Mouse (Mus musculus): ENCODE results near the gene Pam16.

Pam16 gene

DNA sequence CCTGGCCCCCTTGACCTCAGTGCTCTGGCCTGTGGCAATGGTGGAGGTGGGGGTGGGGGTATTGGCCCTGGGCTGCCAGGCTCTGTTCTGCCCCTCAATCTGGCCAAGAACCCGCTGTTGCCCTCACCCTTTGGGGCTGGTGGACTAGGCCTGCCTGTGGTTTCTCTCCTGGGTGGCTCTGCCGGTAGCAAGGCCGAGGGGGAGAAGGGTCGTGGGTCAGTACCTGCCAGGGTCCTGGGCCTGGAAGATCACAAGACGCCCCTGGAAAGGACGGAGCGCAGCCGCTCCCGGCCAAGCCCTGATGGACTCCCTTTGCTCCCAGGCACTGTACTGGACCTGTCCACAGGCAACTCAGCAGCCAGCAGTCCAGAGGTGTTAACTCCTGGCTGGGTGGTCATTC, 11.1 kb downstream of the Pam16 start:
- CTCF ChIA-PET = interaction anchor here (0.5 kb wide), 1 partner anchor 465 kb away, joined by 3 read pairs; no protein-coding TSS in a partner anchor

DNA sequence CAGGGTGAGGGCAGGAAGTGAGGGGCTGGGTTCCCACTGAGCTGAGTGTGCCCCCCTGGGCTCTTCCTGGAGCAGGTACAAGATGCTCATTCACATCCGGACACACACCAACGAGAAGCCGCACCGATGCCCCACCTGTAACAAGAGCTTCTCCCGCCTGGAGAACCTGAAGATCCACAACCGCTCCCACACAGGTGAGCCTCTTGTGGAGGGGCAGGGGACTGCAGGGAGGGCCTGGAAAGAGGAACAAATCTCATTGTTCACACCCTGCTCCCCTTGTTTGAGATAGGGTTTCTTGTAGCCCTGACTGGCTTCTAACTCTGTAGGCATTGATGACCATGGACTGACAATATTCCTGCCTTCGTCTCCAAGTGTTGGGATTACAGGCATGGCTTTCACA, 13.1 kb downstream of the Pam16 start:
- CTCF ChIA-PET = interaction anchor here (0.7 kb wide), 1 partner anchor 64 kb away, joined by 3 read pairs; no protein-coding TSS in a partner anchor

DNA sequence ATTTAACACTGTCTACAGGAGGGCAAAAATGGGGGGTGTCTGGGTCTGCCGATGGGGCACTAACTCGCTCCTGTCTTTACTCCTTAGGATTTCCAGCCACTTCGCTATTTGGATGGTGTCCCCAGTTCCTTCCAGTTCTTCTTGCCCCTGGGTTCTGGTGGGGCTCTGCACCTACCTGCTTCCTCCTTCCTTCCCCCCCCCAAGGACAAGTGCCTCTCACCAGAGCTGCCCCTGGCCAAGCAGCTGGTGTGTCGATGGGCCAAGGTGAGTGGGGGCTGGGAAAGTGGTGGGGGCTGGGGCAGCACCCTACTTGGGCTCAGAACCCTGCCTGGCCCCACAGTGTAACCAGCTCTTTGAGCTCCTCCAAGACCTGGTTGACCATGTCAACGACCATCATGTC, 13.6 kb downstream of the Pam16 start:
- CTCF ChIA-PET = interaction anchor here (1.6 kb wide), 1 partner anchor 43 kb away, joined by 4 read pairs; no protein-coding TSS in a partner anchor

DNA sequence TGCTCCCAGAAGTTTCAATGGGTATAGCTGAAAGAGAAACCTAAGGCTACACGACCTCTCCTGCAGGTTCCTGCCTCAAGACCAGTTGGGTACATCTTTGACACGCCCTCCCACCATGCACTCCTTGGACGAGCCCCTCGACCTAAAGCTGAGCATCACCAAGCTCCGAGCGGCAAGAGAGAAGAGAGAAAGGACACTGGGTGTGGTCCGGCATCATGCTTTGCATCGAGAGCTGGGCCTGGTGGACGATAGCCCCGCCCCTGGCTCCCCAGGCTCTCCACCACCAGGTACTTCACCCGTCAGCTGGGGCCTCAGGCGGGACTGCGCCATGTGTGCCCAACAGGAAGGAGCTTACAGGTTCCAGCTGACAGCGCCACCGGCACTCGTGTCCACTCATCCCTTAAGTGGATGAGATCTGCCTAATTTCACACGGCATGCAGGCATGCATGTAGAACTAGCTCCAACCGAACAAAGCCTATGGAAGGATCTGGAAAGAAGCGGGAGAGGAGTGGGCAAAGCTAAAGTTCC, 16.2 kb downstream of the Pam16 start:
- CTCF ChIA-PET = interaction anchor here (1.3 to 2.2 kb wide), 2 partner anchors 13 to 38 kb away, joined by 3 to 5 read pairs; no protein-coding TSS in a partner anchor

DNA sequence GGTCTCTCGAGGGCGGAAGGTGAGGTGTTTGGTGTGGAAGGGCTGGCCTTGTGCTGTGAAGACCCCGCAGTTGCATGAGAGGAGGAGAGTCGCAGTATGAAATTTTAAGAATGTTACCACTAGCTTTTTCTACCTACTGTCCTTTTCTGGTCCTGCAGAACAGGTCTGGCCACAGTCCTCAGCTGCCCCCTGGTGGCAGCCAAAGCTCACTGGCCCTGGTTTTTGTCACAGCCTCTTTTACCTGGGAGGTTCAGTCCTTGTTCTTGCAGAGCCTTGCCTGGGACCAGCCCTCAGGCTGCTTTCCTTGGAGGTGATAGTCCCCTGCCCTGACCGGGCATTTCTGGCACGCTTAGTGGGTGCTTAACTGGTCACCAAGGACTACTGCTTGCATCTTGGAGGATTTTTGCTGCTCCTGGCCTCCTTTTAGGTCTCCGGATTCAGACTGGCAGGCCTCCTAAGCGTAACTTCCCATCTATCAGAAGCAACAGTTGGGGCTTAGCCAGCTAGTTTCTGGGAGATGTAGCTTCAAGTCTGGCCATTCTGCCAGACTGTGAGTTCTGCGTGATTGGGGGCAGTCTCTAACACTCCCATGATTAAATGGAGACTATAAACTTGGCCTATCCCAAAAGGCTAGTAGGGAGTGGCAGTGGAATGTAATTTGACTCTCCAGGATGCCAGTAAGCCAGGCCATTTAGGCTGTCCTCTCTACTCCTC, 16.8 kb downstream of the Pam16 start:
- CTCF ChIA-PET = interaction anchor here (0.5 to 2.2 kb wide), 7 partner anchors 13 to 60 kb away, joined by 3 to 6 read pairs (median 3); no protein-coding TSS in a partner anchor

DNA sequence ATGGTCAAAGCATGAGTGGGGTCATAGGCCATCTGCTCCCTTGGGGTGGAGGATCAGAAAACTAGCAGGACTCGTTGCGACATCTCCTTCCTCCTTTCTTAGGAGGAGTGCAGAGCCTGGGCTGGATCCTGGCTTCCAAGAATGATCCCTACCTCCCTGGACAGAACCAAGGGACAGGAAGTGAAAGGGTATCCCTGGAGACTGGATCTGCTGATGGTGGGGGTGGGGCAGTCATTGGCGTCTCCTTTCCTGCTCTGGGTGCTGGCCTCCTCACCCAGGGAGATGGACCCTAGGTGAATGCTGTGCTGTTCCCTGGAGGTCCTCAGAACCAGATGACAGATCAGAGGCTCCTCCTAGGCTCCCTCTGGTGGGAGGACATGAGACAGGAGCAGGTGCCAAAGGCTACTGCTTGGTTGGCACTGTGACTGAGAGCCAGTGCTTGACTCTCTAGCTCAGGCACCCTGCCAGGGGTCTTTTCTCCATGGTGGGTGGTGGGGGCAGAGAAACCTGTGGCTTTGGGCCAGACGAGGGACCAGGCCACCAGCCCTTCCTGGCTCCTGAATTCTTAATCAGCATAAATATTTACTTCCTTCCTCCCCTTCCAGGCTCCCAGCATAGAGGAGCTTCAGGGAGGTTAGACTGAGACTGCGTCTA, 18.2 kb downstream of the Pam16 start:
- CTCF ChIA-PET = interaction anchor here (1.4 to 2.2 kb wide), 2 partner anchors 36 to 61 kb away, joined by 3 to 5 read pairs; no protein-coding TSS in a partner anchor

DNA sequence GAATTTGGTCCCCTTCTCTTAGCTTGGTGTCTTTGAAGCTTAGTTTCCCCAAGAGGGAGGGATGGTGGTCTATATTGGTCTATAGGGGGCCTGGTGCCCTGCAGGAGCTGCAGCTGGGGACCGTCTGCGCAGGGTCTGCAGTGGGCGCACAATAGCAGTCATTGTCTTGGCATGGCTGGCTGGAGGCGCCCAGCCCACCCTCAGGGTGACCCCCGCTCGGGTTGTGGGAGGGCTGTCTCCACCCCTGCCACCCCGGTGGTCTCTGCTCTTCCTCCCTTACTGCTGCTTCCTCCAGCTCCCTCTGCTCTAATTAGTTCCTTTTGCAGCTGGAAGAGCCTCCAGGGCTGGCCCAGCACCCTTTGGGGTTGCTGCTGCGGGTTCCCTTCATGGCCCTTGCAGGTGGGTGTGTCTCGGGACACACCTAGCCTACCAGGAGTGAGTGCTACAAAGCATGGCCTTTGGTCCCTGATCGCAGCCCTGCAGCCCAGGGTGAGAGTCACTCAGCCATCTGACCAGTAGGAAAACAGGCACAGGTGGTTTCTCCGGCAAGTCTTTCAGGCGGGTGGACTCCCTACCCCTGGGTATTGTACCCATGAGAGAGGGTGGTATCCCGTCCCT, 19.2 kb downstream of the Pam16 start:
- CTCF ChIA-PET = no interaction called here

DNA sequence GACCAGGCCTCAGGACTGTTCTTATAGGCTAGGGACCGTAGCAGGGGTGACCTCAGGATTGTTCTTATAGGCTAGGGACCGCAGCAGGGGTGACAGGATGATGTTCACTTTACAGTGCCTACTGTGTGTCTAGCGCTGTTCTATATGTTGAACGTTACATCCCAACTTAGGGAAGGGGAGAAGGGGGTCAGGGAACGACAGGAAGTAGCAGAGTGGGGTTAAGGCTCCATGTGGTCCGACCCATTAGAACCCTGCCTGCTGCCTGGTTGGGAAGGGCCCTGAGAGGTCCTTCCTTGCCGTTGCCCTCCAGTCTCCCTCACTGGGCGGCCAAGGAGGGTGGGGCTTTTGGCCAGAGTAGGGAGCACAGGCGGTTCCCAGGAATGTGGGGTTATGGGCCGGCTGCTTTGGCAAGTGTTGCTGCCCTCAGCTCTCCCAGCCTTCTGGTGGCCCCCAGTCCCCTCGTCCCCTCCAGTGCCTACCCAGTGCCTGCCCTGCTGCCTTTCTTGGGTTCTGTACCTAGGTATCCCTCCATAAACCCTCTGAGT, 20.4 kb downstream of the Pam16 start:
- CTCF ChIA-PET = no interaction called here

DNA sequence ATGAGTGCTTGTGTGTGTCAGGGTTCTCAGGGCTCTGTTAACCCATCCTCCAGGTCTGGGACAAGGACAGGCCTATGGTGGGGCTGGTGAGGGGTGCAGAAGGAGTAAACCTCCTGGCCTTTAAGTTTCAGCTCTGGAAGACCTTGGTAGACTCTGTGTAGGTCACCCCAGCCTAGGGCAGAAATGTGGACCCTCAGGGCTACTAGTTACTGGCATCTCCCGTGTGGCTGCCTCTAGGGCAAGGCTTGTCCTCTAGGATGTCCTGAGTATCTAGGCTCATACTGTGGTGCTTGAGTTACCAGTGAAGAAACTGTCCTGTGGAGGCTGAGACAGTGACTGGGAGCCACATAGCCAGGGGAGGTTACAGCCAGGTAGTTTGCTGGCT, 21.3 kb downstream of the Pam16 start:
- CTCF ChIA-PET = no interaction called here

DNA sequence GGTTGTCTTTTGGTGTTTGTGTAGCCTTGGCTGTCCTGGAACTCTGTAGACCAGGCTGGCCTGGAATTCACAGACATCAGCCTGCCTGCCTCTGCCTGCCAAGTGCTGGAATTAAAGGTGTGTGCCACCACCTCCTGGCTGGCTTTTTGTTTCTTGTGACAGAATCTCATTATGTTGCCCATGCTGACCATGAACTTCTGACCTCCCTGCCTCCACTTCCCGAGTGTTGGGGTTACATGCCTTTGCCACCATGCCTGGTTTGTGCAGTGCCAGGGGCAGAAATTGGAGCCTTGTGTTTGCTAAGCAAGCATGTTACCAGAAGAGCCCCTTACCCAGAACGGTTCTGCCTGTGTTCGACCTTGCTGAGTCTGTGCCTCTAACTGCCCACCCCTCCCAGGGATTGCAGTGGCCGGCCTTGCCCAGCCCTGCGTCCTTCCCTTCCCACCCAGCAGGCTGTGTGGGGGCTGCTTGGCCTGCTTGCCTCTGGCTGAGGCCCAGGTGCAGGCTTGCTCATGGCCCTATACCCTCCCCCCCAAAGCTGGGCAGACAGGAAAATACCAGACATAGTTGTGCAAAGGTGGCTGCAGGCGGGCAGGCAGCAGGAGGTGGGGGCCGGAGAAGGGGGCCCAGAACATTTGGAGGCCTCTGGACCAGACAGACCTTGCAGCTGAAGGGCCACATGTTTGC, 21.9 kb downstream of the Pam16 start:
- CTCF ChIA-PET = no interaction called here

DNA sequence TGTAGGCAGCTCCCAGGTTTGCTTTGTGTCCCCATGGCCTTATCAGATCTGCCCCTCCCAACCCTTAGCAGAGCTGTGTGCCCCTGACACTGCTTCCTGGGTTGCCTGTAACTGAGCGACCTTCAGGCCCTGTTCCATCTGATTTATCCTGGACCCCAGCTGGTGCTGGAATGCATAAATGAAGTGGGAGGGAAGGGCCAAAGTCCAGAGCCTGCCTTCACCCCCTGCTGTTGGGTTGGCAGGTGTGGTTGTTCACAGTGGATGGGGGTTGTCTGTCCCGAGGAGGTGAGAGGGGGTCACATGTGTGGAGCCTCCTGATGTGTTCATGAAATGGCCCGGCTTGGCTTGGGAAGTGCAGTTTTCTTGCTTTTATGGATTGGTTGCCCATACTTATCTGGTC, 22.6 kb downstream of the Pam16 start:
- CTCF ChIA-PET = no interaction called here

DNA sequence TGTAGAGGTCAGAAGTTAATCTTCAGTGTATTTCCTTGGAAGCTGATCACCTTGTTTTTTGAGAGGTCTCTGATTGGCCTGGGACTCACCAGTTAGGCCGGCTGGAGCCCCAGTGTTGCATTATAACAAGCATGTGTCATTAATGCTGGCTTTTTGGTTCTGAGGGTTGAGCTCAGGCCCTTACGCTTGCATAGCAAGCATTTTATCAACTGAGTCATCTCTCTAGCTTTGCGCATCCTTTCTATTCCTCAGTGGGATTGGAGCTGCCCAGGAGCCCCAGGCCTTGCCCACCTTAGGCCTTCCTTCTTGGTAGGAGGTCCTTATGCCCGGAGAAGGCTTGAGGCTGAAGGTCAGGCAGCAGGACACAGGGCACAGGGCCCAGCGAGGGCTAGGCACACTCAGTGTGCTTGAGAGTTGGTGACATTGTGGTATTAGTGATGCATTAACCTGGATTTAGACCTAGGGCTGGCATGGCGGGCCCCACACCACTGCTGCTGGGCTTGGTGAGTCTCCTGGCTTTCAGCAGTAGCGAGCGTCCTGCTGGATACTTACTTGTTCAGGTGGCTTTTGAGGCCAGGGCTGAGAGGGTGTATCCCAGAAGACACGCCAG, 24.0 kb downstream of the Pam16 start:
- CTCF ChIA-PET = no interaction called here

DNA sequence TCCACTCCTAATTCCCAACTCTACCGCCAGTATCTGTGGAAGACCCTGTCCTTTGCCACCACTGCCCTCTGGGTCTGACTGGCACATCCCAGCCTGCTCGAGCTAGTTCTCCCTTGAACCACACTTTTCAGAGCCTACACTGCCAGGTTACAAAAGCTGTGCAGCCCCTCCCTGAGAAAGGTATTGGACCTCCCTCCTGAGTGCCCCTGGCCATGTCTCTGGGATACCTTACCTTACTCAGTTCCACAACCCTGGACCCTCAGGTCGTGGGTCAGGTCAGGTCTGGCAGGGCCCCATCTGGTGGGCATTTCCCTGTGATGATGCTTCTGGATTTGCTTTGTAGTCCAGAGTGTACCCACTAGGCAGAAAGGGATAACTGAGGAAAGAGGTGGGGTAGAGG, 25.2 kb downstream of the Pam16 start:
- CTCF ChIA-PET = no interaction called here

DNA sequence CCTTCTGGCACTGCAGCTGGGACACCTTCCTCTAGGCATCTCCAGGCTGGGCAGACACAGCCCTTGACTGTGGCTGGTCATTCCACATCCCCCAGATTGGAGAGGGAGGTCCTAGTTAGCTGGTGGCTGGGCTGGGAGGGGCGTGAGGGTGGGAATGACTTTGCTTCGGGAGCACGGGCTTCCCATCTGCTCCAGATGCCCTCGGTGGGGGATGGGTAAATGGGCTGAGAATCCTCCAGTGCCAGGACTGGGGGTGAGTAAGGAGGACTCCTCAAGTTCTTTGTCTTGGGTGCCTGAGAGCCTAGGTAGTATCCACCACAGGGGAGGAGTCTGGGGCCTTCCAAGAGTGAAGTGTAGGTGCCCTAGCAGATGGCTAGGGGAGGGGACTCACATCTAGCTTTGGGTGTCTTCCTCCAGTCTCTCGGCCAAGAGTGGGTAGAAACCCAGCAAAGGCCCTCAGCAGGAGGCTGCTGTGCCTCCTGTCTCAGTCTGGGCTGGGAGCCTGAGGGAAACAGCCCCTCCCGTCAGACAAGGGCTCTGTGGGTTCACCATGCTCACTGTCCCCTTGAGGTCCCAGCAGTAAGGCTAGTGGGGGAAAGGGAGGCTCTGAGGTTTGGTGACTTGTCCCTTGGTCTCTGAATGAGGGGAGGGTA, 25.8 kb downstream of the Pam16 start:
- CTCF ChIA-PET = no interaction called here

DNA sequence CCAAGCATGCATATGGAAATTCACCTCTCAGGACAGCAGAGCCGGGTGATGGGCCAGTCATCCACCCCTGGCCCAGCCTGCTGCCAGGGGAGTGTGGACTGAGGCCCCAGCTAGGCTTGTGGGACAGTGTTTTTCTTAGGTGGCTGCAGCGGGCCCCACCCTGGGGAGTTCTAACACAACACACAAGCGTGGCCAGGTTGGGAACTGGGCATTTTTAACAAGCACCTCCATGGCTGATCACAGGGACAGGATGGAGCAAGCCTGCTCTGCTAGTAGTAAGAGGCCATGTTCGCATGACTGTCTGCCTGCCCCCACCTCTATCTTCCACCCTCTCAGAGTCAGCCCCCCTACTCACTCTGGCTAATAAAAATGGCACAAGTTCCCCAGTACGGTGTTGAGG, 26.7 kb downstream of the Pam16 start:
- CTCF ChIA-PET = no interaction called here

DNA sequence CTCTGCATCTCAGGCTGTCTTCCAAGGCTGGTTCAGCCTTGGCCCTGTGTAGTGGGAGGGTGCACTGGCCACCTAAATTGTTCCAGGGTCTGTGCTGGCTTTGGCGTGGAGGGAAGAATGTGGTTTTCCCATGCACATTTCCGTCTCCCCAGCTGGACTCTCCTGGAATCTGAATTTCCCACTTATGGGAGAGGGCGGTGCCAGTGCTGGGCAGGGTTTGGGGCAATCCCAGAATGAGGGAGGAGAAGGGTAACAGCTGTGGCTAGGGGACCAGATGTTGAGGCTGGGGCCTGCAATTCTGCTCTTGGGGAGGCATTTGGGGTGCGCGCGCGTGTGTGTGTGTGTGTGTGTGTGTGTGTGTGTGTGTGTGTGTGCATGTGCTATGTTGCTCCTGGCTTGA, 27.5 kb downstream of the Pam16 start:
- CTCF ChIA-PET = no interaction called here

DNA sequence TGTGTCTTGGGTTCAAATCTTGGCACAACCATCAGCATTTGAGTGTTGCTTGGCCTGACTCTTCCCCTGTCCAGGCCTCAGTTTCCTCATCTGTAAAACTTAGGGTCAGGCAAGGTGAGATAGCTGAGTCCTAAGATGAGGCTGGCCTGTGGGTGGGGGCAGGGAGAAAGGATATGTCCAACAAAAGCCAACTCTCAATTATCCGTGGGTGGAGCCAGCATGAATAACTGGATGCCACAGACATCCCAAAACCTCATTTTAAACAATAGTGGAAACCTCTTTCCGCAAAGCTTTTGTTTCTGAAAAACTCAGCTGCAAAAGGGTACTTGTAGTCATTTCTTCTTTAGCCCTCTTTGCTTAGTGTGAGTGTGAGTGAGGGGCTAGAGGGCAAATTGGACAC, 28.0 kb downstream of the Pam16 start:
- CTCF ChIA-PET = interaction anchor here (0.6 kb wide), 1 partner anchor 216 kb away, joined by 9 read pairs; no protein-coding TSS in a partner anchor

DNA sequence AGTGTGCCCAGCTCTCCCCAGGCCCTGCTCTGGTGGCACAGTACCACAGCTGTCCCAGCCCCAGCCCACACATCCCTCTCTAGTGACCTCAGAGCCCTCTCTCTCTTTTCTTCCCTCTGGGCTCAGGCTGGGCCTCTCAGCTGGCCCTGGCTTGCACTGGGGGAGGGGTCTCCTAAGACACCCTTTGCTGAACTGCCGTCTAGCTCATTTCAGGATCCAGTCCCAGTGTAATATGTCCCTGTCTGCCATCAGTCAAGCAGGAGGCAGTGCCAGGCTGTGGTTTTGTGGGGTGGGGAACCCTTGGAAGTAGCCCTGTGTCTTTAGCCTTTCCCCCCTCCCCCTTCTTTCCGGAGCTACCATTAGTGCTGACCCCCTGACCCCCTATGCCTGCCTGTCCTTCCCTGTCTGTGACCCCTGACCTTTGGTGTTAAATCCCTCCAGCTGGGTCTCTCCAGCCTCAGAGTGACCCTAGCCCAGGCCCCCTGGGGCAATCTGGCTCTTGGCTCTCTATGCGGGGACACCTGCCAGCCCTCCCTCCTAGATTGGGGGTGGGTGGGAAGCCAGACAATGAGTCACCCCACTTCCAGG, 28.6 kb downstream of the Pam16 start:
- CTCF ChIA-PET = interaction anchor here (0.6 to 0.7 kb wide), 2 partner anchors 22 to 215 kb away, joined by 3 to 9 read pairs; no protein-coding TSS in a partner anchor

DNA sequence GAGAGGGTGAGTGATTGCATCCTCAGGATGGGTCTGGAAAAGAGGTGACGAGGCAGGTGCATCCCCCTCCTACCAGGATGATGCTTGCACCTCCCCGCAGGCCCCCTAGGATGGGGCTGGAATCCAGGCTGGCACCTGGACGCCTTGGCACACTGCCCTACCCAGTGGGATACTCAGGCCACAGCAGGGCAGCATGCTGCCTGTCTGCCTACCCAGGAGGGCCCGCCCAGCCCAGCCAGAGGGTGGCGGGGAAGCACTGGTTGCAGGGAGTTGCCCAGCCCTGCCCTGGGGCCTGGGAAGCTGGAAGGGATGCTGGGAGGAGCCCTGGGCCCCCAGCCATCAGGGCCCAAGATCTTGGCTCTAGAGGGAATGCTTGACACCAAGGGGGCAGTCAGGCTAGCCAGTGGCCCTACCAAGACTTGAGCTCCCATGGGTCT, 29.2 kb downstream of the Pam16 start:
- CTCF ChIA-PET = interaction anchor here (0.7 to 0.9 kb wide), 3 partner anchors 13 to 431 kb away, joined by 3 to 4 read pairs (median 3); no protein-coding TSS in a partner anchor
